Mouse (Mus musculus): ENCODE results near the gene Hsf2bp.

DNA sequence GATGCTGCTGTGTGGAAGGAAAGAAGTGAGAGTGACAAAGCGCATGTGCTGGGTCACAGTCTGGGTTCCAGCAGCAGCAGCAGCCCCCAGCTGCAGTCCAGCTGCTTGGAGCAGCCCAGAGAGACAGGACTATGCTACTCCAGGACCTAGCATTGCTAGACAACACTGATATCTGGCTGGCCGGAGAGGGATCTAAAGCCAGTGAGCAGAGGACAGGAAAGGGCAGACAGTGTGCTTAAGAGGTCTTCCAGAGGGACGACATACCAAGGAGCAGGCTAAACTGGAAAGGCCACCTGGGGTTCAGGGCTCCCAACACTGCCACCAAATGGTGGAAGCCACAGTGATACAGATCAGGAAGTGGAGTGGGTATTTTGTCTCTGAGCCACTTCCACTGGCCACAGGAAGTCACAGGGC, 99.0 kb downstream of the Hsf2bp start:
- TF ChIP-seq CTCF (IDR thresholded peaks at IDR 0.05; ENCODE audit: borderline replicate concordance, insufficient read depth, low read depth, low read length) (no peak), POLR2A (IDR thresholded peaks at IDR 0.05; ENCODE audit: borderline replicate concordance, insufficient read depth, low read length) (no peak)
